Mouse (Mus musculus) heart, postnatal 0 days (tissue): Measurements from ENCODE around the gene Dnah11.

Experiments used
- CTCF ChIP-seq: IDR thresholded peaks from 2 replicates; pipeline ENCODE4 v1.5.1; 2016; ENCODE audit warnings: antibody characterized with exemption, control low read depth, low read depth
- EP300 ChIP-seq: IDR thresholded peaks from 2 replicates; pipeline ENCODE4 v1.6.1; 2016; ENCODE audit warnings: antibody characterized with exemption, low read depth

DNA sequence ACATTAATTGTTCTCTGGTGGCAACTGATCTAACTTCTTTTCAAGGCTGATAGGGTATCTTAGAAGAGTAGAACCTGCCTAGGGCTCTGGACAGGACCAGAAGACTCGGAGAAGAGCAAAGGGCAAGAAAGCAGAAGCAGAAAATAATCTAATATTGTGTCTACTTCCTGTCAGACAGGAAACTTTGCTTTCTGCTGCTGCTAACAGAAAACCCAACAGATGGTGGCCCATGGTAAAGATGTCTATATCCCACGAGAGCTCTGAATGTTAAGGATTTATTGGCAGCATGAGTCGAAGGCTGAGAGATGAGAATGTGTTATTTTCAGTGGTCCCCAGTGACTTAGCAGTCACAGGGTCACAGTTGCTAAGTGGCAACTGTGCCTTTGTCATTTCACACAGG is 22.3 kb upstream of the Dnah11 start:
- TF ChIP-seq EP300 (no peak), CTCF (no peak)
